Mouse (Mus musculus) forebrain, postnatal 0 days (tissue): ENCODE measurements around the gene Lpp. TPM values are rescaled to one million over a fixed set of nuclear protein-coding genes. Genes with fewer than 3 reads are reported as not detected.

Source experiments
- ATAC-seq: fragments of 200-750 bp; cut with Nextera tagmentation; 2 replicates; pipeline ENCODE4 v1.8.0; 2017; ENCODE audit warnings: mild to moderate bottlenecking, moderate library complexity
- DNase-seq: peaks from one replicate; pipeline ENCODE4 v3.0.0-alpha.2; 2015
- H3K27ac ChIP-seq: fragments of 300-500 bp; sonication (generic); 2 replicates; pipeline ENCODE4 v1.5.1; 2014; ENCODE audit warnings: low read depth, mild to moderate bottlenecking, antibody characterized with exemption, low read length, moderate library complexity, mixed read lengths
- H3K27me3 ChIP-seq: fragments of 300-500 bp; sonication (generic); 2 replicates; pipeline ENCODE4 v1.6.1; 2014; ENCODE audit warnings: mild to moderate bottlenecking, low read length, mixed read lengths; ENCODE audit not compliant: insufficient read depth
- H3K36me3 ChIP-seq: fragments of 300-500 bp; sonication (generic); 2 replicates; pipeline ENCODE4 v1.6.1; 2014; ENCODE audit warnings: mild to moderate bottlenecking, moderate library complexity; ENCODE audit not compliant: insufficient read depth
- H3K4me1 ChIP-seq: fragments of 300-500 bp; sonication (generic); 2 replicates; pipeline ENCODE4 v1.6.1; 2014; ENCODE audit warnings: antibody characterized with exemption; ENCODE audit not compliant: insufficient read depth
- H3K4me2 ChIP-seq: fragments of 300-500 bp; sonication (generic); 2 replicates; pipeline ENCODE4 v1.6.1; 2014; ENCODE audit warnings: low read depth, mild to moderate bottlenecking, moderate library complexity
- H3K4me3 ChIP-seq: fragments of 300-500 bp; sonication (generic); 2 replicates; pipeline ENCODE4 v1.5.1; 2014; ENCODE audit warnings: low read depth, low read length, mixed read lengths
- H3K9ac ChIP-seq: fragments of 300-500 bp; sonication (generic); 2 replicates; pipeline ENCODE4 v1.6.1; 2014; ENCODE audit warnings: mild to moderate bottlenecking
- H3K9me3 ChIP-seq: fragments of 300-500 bp; sonication (generic); 2 replicates; pipeline ENCODE4 v1.6.1; 2016; ENCODE audit warnings: low read length
- CTCF ChIP-seq: sonication (generic); IDR thresholded peaks from 2 replicates; pipeline ENCODE4 v1.5.1; 2016; ENCODE audit warnings: antibody characterized with exemption, control low read depth, low read depth
- WGBS: fragments of 180-500 bp; shearing (Covaris S2); extraction: QIAGEN DNeasy Blood & Tissue Kit; methylation state at CpG from one replicate; pipeline ENCODE4 v1.1.7; 2014; 5-methylcytosine and 5-hydroxymethylcytosine counted together
- polyA plus RNA-seq: library from polyadenylated mRNA; unstranded; fragments of >200 nt; fragmentation: Nextera tagmentation; extraction: Ambion mirVana; gene quantifications from 2 replicates; pipeline ENCODE4 v1.2.1, GENCODE M21; 2015
- total RNA-seq: library from RNA; depleted of rRNA; stranded (reverse); fragments of >200 nt; gene quantifications from 2 replicates; pipeline ENCODE4 v1.2.3, GENCODE M21; 2014

Gene Lpp
- total and polyA plus RNA-seq, 2 experiments from 2014 or later: 6.2 to 9.4 TPM

GRCm38 (mm10) chr16:24977771-24978170, 584.5 kb downstream of the Lpp start:
- ATAC-seq: no peak

GRCm38 (mm10) chr16:24978226-24978625, 584.9 kb downstream of the Lpp start:
- Histone ChIP-seq H3K4me1 (0 out of 2 replicates have a peak, but pooled peaks cover under 1% of the 10 kb centered on the region), H3K36me3 (no peaks in the 10 kb centered on the region), H3K4me3 (no peak overlapping the region), H3K27me3 (no peaks in the 10 kb centered on the region), H3K9me3 (no peaks in the 10 kb centered on the region), H3K9ac (no peak overlapping the region), H3K27ac (no peak overlapping the region), H3K4me2 (no peak overlapping the region)
- TF ChIP-seq CTCF: no peak
- ATAC-seq: no peak
- no peak for DNase-seq
- 30% methylated on average over 1 of the region's 1 CpGs for WGBS

More at GRCm38 (mm10) chr16:24977771-24978170, 584.5 kb downstream of the Lpp start:
- TF ChIP-seq CTCF: no peak
- H3K4me1 ChIP-seq: peaks cover 5% of the 10 kb centered on the region; the same call in 1 of the 2 replicates
- H3K9ac ChIP-seq: no peak overlapping the region
- H3K4me3 ChIP-seq: no peak overlapping the region
- H3K27me3 ChIP-seq: no peaks in the 10 kb centered on the region
- H3K27ac ChIP-seq: no peak overlapping the region
- no peak overlapping the region for H3K4me2 ChIP-seq
- 100% methylated on average over 1 of the region's 1 CpGs for WGBS
- H3K9me3 ChIP-seq: no peaks in the 10 kb centered on the region
- no peaks in the 10 kb centered on the region for H3K36me3 ChIP-seq
- DNase-seq: no peak

GRCm38 (mm10) chr16:24979391-24979790, 586.1 kb downstream of the Lpp start:
- Histone ChIP-seq H3K9me3 (no peaks in the 10 kb centered on the region), H3K4me1 (no peaks in the 10 kb centered on the region), H3K4me2 (no peak overlapping the region), H3K27ac (no peak overlapping the region), H3K36me3 (no peaks in the 10 kb centered on the region), H3K4me3 (no peak overlapping the region), H3K9ac (no peak overlapping the region), H3K27me3 (no peaks in the 10 kb centered on the region)
- ATAC-seq (no peak), DNase-seq (no peak)
- WGBS: 70% methylated on average over 4 of the region's 4 CpGs
- no peak for TF ChIP-seq CTCF

- Histone ChIP-seq H3K27ac (no peak overlapping the region), H3K4me1 (no peaks in the 10 kb centered on the region), H3K4me3 (no peak overlapping the region), H3K36me3 (no peaks in the 10 kb centered on the region), H3K27me3 (no peaks in the 10 kb centered on the region), H3K9me3 (no peaks in the 10 kb centered on the region), H3K9ac (no peak overlapping the region), H3K4me2 (no peak overlapping the region)
- DNase-seq: peak; percentile 56
- WGBS: 53% methylated on average over 4 of the region's 4 CpGs
- no peak for TF ChIP-seq CTCF
- ATAC-seq: peak; percentile 45
Observed at GRCm38 (mm10) chr16:24982828-24983227, 589.5 kb downstream of the Lpp start.

GRCm38 (mm10) chr16:24990331-24990730, 597.0 kb downstream of the Lpp start:
- H3K4me2 ChIP-seq: no peak overlapping the region
- H3K4me3 ChIP-seq: no peak overlapping the region
- no peaks in the 10 kb centered on the region for H3K27me3 ChIP-seq
- no peaks in the 10 kb centered on the region for H3K36me3 ChIP-seq
- H3K9me3 ChIP-seq: no peaks in the 10 kb centered on the region
- peaks cover 12% of the 10 kb centered on the region for H3K4me1 ChIP-seq
- H3K27ac ChIP-seq: peak overlapping the region; percentile 62; the same call in 1 of the 2 replicates
- DNase-seq: peak; percentile 60
- no peak overlapping the region for H3K9ac ChIP-seq
- ATAC-seq: peak; percentile 68
- TF ChIP-seq CTCF: no peak
- WGBS: 60% methylated on average over 11 of the region's 11 CpGs

GRCm38 (mm10) chr16:24991059-24991541, 597.8 kb downstream of the Lpp start:
- peaks cover 12% of the 10 kb centered on the region for H3K4me1 ChIP-seq
- no peak overlapping the region for H3K9ac ChIP-seq
- peak overlapping the region; percentile 62 for H3K27ac ChIP-seq
- no peak for TF ChIP-seq CTCF
- no peak overlapping the region for H3K4me3 ChIP-seq
- no peaks in the 10 kb centered on the region for H3K27me3 ChIP-seq
- no peak overlapping the region for H3K4me2 ChIP-seq
- WGBS: 59% methylated on average over 10 of the region's 10 CpGs
- no peaks in the 10 kb centered on the region for H3K36me3 ChIP-seq
- H3K9me3 ChIP-seq: no peaks in the 10 kb centered on the region
- peak; percentile 54 for ATAC-seq
- peak; percentile 84 for DNase-seq

GRCm38 (mm10) chr16:24991995-24992394, 598.7 kb downstream of the Lpp start:
- WGBS: 77% methylated on average over 3 of the region's 3 CpGs
- no peak for TF ChIP-seq CTCF
- Histone ChIP-seq H3K4me3 (no peak overlapping the region), H3K4me1 (peaks cover 12% of the 10 kb centered on the region), H3K36me3 (no peaks in the 10 kb centered on the region), H3K27me3 (no peaks in the 10 kb centered on the region), H3K9ac (no peak overlapping the region), H3K4me2 (no peak overlapping the region), H3K27ac (no peak overlapping the region), H3K9me3 (no peaks in the 10 kb centered on the region)
- ATAC-seq: no peak
- DNase-seq: no peak
